Mouse (Mus musculus) liver, embryonic 13.5 days (tissue): ENCODE data around the gene Cxcl16. TPM values are rescaled to one million over a fixed set of nuclear protein-coding genes. Genes with fewer than 3 reads are reported as not detected.
"Not testable (repeated sequence)": the region's sequence is repeated elsewhere in the genome, so short reads cannot be mapped to it uniquely, and the experiment has no call there.

ENCODE experiments used
- ATAC-seq: fragments of 200-750 bp; cut with Nextera tagmentation; 2 replicates; pipeline ENCODE4 v1.8.0; 2017; ENCODE audit warnings: low read depth, mild to moderate bottlenecking, moderate number of reproducible peaks, moderate library complexity
- DNase-seq: peaks from one replicate; pipeline ENCODE4 v3.0.0; 2022
- H3K27ac ChIP-seq: fragments of 300-500 bp; sonication (generic); 2 replicates; pipeline ENCODE4 v1.5.1; 2015; ENCODE audit warnings: moderate library complexity, mild to moderate bottlenecking, inconsistent platforms
- H3K27me3 ChIP-seq: fragments of 300-500 bp; sonication (generic); 2 replicates; pipeline ENCODE4 v1.6.1; 2015; ENCODE audit warnings: mild to moderate bottlenecking, inconsistent platforms
- H3K36me3 ChIP-seq: fragments of 300-500 bp; sonication (generic); 2 replicates; pipeline ENCODE4 v1.6.1; 2015; ENCODE audit warnings: mild to moderate bottlenecking, inconsistent platforms
- H3K4me1 ChIP-seq: fragments of 300-500 bp; sonication (generic); replicated peaks from 2 replicates; pipeline ENCODE4 v1.6.1; 2015; ENCODE audit warnings: inconsistent platforms
- H3K4me2 ChIP-seq: fragments of 300-500 bp; sonication (generic); 2 replicates; pipeline ENCODE4 v1.6.1; 2015; ENCODE audit warnings: inconsistent platforms, mild to moderate bottlenecking, moderate library complexity
- H3K4me3 ChIP-seq: fragments of 300-500 bp; sonication (generic); replicated peaks from 2 replicates; pipeline ENCODE4 v1.5.1; 2015; ENCODE audit warnings: mild to moderate bottlenecking, inconsistent platforms
- H3K9ac ChIP-seq: fragments of 300-500 bp; sonication (generic); 2 replicates; pipeline ENCODE4 v1.6.1; 2015; ENCODE audit warnings: mild to moderate bottlenecking, inconsistent platforms
- H3K9me3 ChIP-seq: fragments of 300-500 bp; sonication (generic); replicated peaks from 2 replicates; pipeline ENCODE4 v1.6.1; 2016; ENCODE audit warnings: inconsistent platforms
- WGBS: fragments of 180-500 bp; shearing (Covaris S2); methylation state at CpG from one replicate; pipeline ENCODE4 v1.1.7; 2015; ENCODE audit not compliant: insufficient replicate concordance; 5-methylcytosine and 5-hydroxymethylcytosine counted together
- polyA plus RNA-seq: library from polyadenylated mRNA; unstranded; fragments of >200 nt; fragmentation: Nextera tagmentation; extraction: Ambion mirVana; gene quantifications from 2 replicates; pipeline ENCODE4 v1.2.1, GENCODE M21; 2015

Gene Cxcl16
- polyA plus RNA-seq, 1 experiment from 2014 or later = 1.4 TPM

DNA sequence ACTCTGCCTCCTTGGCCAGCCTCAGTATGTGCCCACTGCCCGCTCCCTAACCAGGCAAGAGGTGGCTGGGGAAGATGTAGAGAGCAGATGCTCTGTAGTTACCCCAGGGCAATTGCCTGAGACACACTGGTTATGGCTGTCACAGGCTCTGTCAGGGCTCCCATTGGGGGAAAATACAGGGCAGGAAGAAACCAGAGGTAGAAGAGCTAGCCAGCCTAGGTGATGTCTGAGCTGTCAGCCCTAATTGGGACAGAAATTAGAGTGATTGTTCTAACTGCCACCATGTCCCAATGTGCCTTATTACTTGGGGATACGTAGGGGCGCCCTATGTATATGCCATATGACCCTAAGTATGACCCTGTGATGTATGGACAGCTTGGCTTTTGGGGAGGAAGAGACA is 25.8 kb downstream of the Cxcl16 start:
- peak overlapping the region; percentile 51; the same call in 1 of the 2 replicates for H3K27ac ChIP-seq
- peaks cover 66% of the 10 kb centered on the region for H3K4me1 ChIP-seq
- peak overlapping the region; percentile 87; the same call in 1 of the 2 replicates for H3K9ac ChIP-seq
- no peak for DNase-seq
- H3K27me3 ChIP-seq = no peaks in the 10 kb centered on the region
- WGBS = 86% methylated on average over 3 of the region's 3 CpGs
- peak overlapping the region; percentile 99 for H3K4me2 ChIP-seq
- peak overlapping the region; percentile 77 for H3K4me3 ChIP-seq
- H3K9me3 ChIP-seq = no peaks in the 10 kb centered on the region
- no peak for ATAC-seq
- peaks cover 32% of the 10 kb centered on the region for H3K36me3 ChIP-seq

DNA sequence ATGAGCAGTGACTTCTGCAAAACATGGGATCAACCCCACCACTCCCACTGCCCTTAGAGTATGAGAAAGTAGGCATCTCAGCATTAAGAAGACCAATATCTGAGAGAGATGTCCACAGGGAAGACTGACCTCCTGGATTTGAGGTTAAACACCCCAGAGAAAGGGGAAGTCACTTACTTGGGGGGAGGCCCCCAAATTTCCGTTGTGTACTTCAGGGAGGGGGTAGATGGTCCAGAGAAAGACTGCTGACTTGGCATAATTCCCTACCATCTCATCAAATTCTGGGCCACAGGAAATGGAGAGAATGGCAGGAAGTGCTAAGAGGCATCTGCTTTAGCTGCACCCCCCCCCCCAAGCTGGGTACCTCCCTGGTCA is 26.2 kb downstream of the Cxcl16 start:
- Histone ChIP-seq H3K4me3 (peak overlapping the region; percentile 77), H3K27me3 (no peaks in the 10 kb centered on the region), H3K4me1 (peaks cover 66% of the 10 kb centered on the region), H3K4me2 (peak overlapping the region; percentile 99), H3K9me3 (no peaks in the 10 kb centered on the region), H3K27ac (peak overlapping the region; percentile 87), H3K36me3 (peaks cover 28% of the 10 kb centered on the region), H3K9ac (peak overlapping the region; percentile 87)
- WGBS = 16% methylated on average over 1 of the region's 1 CpGs
- ATAC-seq (no peak), DNase-seq (no peak)

DNA sequence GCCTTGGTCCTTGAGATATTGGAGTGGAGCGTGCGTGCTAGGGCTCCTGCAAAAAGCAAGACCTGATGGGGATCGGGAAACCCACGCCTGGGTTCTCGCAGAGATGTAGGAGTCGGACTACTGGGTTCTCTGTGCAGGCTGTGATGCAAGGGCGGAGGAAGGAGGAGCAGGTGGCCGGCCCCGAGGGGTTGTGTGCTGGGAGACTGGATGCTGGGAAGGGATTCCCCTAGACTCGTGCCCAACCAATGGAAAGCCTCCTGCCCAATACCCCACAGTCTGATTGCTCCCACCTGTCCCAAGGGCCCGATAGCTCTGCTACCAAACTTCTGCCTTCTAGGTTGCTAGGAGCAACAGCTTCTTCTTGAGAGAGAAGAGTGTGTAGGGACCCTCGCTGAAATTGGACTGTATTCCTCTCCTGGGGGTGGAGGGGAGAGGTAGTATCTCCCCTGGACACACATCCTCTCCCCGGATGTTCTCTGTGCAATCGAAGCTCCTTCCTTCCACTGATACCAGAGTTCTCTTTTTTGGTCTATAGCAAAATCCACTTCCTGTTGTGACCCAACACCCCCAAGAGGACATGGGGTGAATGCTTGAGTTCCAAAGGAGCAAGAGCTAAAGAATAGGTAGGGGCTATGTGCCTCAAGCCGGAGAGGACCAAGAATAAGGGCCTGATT is 26.8 kb downstream of the Cxcl16 start:
- WGBS = 2% methylated on average over 15 of the region's 15 CpGs
- Histone ChIP-seq H3K9ac (peak overlapping the region; percentile 87), H3K27ac (peak overlapping the region; percentile 87), H3K4me1 (peaks cover 65% of the 10 kb centered on the region), H3K36me3 (peaks cover 23% of the 10 kb centered on the region), H3K27me3 (no peaks in the 10 kb centered on the region), H3K4me2 (peak overlapping the region; percentile 99), H3K9me3 (no peaks in the 10 kb centered on the region), H3K4me3 (peak overlapping the region; percentile 77)
- ATAC-seq (peak; percentile 20), DNase-seq (no peak)

DNA sequence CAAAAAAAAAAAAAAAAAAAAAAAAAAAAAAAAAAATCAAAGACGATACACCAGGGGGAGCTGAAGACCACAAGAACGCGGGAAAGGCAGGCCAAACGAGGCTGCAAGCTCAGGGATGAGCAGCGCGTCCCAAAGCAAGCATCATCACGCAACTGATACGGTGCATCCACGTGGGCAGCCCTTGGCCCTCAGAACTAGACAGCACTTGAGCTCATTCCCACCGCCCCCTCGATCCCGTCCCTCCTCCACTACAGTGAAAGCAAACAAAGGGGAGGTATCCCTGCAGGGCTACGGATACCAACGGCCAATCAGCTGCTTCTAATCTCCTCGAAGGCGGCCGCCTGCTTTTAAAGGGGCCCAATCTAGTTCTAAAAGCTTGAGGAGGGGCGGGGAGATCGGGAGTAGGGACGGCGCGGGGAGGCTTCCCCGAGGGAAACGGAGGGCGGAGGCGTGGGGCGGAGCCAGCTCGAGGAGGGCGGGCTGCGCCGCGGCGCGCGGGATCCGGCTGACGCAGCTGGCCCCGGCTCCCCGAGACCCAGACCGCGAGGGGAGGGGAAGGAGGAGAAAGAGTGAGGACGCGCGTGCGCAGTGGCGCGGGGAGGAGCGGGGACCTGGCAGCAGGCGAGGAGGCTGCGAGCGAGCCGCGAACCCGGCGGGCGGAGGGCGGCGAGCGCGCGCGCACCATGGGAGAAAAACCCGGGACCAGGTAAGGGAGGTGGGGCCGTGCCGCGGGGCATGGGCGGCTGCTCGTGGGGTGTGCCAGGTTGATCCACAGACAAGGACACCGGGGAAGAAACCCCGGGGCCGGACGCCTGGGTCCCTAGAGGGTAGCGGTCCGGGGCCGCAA is 27.5 kb downstream of the Cxcl16 start, which contains the start of gene Arrb2:
Gene Arrb2, plus strand, starts transcription at position 588 of the 847 bp plus-strand sequence.
- Histone ChIP-seq H3K27ac (peak within 1 kb of the TSS; percentile 87), H3K36me3 (peaks cover 15% of the 10 kb centered on the region), H3K4me2 (peak within 1 kb of the TSS; percentile 99), H3K4me3 (peak within 1 kb of the TSS; percentile 77), H3K27me3 (no peaks in the 10 kb centered on the region), H3K4me1 (peaks cover 58% of the 10 kb centered on the region), H3K9ac (peak within 1 kb of the TSS; percentile 87), H3K9me3 (no peaks in the 10 kb centered on the region)
- ATAC-seq (peak; percentile 94), DNase-seq (peak; percentile 99)
- WGBS = under 1% methylated on average over 69 of the region's 75 CpGs

- Histone ChIP-seq H3K36me3 (peaks cover 8% of the 10 kb centered on the region), H3K27me3 (no peaks in the 10 kb centered on the region), H3K9me3 (no peaks in the 10 kb centered on the region), H3K9ac (peak overlapping the region; percentile 87; the same call in 1 of the 2 replicates), H3K4me1 (peaks cover 51% of the 10 kb centered on the region), H3K4me3 (peak overlapping the region; percentile 77), H3K27ac (no peak overlapping the region), H3K4me2 (peak overlapping the region; percentile 99)
- 45% methylated on average over 5 of the region's 5 CpGs for WGBS
- DNase-seq = no peak
- no peak for ATAC-seq
These were observed 28.2 kb downstream of the Cxcl16 start for GRCm38 (mm10) chr11:70431574-70431973.

GRCm38 (mm10) chr11:70426598-70426997 is 33.2 kb downstream of the Cxcl16 start:
- not testable (repeated sequence) for ATAC-seq, H3K36me3 ChIP-seq, H3K27ac ChIP-seq, H3K4me1 ChIP-seq, DNase-seq, H3K9me3 ChIP-seq, H3K27me3 ChIP-seq, H3K4me3 ChIP-seq, H3K9ac ChIP-seq, H3K4me2 ChIP-seq
- WGBS = 65% methylated on average over 6 of the region's 6 CpGs

DNA sequence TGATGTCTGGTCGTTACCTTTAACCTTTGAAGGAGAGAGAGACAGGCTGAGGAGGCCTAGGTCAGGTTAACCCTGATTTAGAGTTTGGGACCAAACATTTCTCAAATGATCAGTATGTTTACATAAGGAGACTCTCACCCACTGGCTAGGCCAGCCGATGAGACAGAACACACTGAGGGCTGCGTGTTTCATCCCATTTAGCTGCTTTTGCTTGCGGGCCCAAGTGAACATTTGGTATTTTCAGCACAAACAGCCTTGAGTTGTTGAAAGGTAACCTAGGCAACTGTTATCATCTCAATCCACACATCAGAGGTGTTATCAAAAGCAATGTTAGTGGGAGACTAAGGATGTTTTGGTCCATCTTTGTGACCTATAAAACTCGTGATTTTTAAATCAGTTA is 40.3 kb downstream of the Cxcl16 start:
- ATAC-seq (no peak), DNase-seq (no peak)
- no peaks in the 10 kb centered on the region for H3K9me3 ChIP-seq
- no peaks in the 10 kb centered on the region for H3K36me3 ChIP-seq
- no peak overlapping the region for H3K27ac ChIP-seq
- no peak overlapping the region for H3K9ac ChIP-seq
- 53% methylated on average over 5 of the region's 5 CpGs for WGBS
- no peaks in the 10 kb centered on the region for H3K27me3 ChIP-seq
- H3K4me1 ChIP-seq = no peaks in the 10 kb centered on the region
- H3K4me3 ChIP-seq = no peak overlapping the region
- no peak overlapping the region for H3K4me2 ChIP-seq

GRCm38 (mm10) chr11:70418199-70418598 is 41.6 kb downstream of the Cxcl16 start:
- H3K4me1 ChIP-seq = no peaks in the 10 kb centered on the region
- H3K9me3 ChIP-seq = no peaks in the 10 kb centered on the region
- no peak overlapping the region for H3K4me2 ChIP-seq
- no peak overlapping the region for H3K4me3 ChIP-seq
- H3K9ac ChIP-seq = no peak overlapping the region
- DNase-seq = no peak
- 46% methylated on average over 4 of the region's 4 CpGs for WGBS
- no peaks in the 10 kb centered on the region for H3K27me3 ChIP-seq
- no peak overlapping the region for H3K27ac ChIP-seq
- no peaks in the 10 kb centered on the region for H3K36me3 ChIP-seq
- no peak for ATAC-seq

DNA sequence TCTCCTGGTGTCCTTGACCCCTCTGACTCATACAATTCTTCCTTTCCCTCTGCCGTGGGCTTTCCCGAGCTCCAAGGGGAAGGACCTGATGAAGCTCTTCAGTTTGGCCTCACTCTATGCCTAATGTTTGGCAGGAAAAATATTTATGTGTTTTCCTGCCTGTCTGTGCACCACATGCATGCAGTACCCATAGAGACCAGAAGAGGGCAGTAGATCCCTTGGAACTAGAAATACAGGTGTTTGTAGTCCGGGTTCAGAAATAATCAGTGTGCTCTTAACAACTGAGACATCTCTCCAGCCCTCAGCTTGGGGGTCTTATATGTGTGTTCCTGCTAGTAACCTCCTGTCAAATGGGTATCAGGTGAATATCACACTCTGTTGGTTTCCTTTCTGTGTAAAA is 45.8 kb downstream of the Cxcl16 start:
- peaks cover 17% of the 10 kb centered on the region for H3K4me1 ChIP-seq
- no peaks in the 10 kb centered on the region for H3K9me3 ChIP-seq
- 7% methylated on average over 3 of the region's 3 CpGs for WGBS
- H3K4me2 ChIP-seq = no peak overlapping the region
- H3K27me3 ChIP-seq = no peaks in the 10 kb centered on the region
- no peak overlapping the region for H3K4me3 ChIP-seq
- no peak overlapping the region for H3K9ac ChIP-seq
- H3K27ac ChIP-seq = no peak overlapping the region
- H3K36me3 ChIP-seq = no peaks in the 10 kb centered on the region
- peak; percentile 69 for DNase-seq
- no peak for ATAC-seq

DNA sequence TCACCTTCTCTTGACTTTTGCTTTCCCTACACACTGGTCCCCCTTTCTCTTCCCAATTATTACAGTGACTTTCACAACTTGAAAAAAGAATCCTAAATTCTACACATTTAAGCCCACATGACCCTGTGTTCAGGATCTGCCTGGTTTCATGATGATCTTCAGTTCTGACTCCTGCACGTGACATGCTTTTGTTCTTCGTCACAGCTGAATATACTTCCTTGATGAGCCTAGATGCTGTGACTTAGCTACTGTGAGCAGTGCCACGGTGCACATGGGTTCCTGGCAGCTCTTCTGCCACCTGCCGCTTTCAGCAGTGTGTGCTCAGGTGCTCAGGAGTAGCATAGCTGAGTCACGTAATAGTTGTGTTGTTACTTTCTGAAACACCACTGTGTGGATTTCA is 47.2 kb downstream of the Cxcl16 start:
- 68% methylated on average over 5 of the region's 5 CpGs for WGBS

GRCm38 (mm10) chr11:70410297-70410643 is 49.5 kb downstream of the Cxcl16 start:
- ATAC-seq (peak; percentile 29), DNase-seq (no peak)
- H3K9ac ChIP-seq = peak overlapping the region; percentile 90
- peaks cover 38% of the 10 kb centered on the region for H3K4me1 ChIP-seq
- H3K27ac ChIP-seq = peak overlapping the region; percentile 76
- H3K4me2 ChIP-seq = peak overlapping the region; percentile 88
- no peaks in the 10 kb centered on the region for H3K9me3 ChIP-seq
- no peaks in the 10 kb centered on the region for H3K27me3 ChIP-seq
- WGBS = 38% methylated on average over 6 of the region's 6 CpGs
- H3K36me3 ChIP-seq = peaks cover 24% of the 10 kb centered on the region
- peak overlapping the region; percentile 85 for H3K4me3 ChIP-seq

More for the DNA sequence above, 47.2 kb downstream of the Cxcl16 start:
- Histone ChIP-seq H3K4me3 (no peak overlapping the region), H3K4me1 (peaks cover 30% of the 10 kb centered on the region), H3K9ac (no peak overlapping the region), H3K4me2 (no peak overlapping the region), H3K9me3 (no peaks in the 10 kb centered on the region), H3K36me3 (peaks cover 2% of the 10 kb centered on the region; the same call in 1 of the 2 replicates), H3K27ac (no peak overlapping the region), H3K27me3 (no peaks in the 10 kb centered on the region)
- no peak for ATAC-seq
- DNase-seq = no peak
